Mouse (Mus musculus) C2C12 (cell line): ENCODE results near the gene Gucd1.

Experiments used
- CTCF ChIP-seq: IDR thresholded peaks from one replicate; pipeline ENCODE4 v1.5.1; 2011; ENCODE audit not compliant: control insufficient read depth, insufficient read depth, insufficient read length
- MAX ChIP-seq: IDR thresholded peaks from one replicate; pipeline ENCODE4 v1.6.1; 2011; ENCODE audit warnings: mild to moderate bottlenecking, control low read depth
- MYOD1 ChIP-seq: IDR thresholded peaks from one replicate; pipeline ENCODE4 v1.6.1; 2011; ENCODE audit warnings: low read depth; ENCODE audit not compliant: control insufficient read depth, insufficient read length
- USF1 ChIP-seq: IDR thresholded peaks from one replicate; pipeline ENCODE4 v1.6.1; 2011; ENCODE audit warnings: low read depth, mild to moderate bottlenecking, control low read depth, moderate library complexity

GRCm38 (mm10) chr10:75489522-75489921 lies 28.2 kb downstream of the Gucd1 start:
- no peak for TF ChIP-seq CTCF
- no peak for TF ChIP-seq USF1
- no peak for TF ChIP-seq MAX
- TF ChIP-seq MYOD1: no peak
